Mouse (Mus musculus) myocyte (in vitro differentiated cells): ENCODE measurements around the gene S100a8.

Experiments used
- CEBPB ChIP-seq: IDR thresholded peaks from 2 replicates; pipeline ENCODE4 v1.6.1; 2011; ENCODE audit warnings: mild to moderate bottlenecking, moderate library complexity; ENCODE audit not compliant: poor library complexity, insufficient read depth, severe bottlenecking
- POLR2A ChIP-seq: IDR thresholded peaks from one replicate; pipeline ENCODE4 v1.6.1; 2011; ENCODE audit warnings: low read depth, mild to moderate bottlenecking, control low read depth, moderate library complexity; ENCODE audit not compliant: insufficient read length

DNA sequence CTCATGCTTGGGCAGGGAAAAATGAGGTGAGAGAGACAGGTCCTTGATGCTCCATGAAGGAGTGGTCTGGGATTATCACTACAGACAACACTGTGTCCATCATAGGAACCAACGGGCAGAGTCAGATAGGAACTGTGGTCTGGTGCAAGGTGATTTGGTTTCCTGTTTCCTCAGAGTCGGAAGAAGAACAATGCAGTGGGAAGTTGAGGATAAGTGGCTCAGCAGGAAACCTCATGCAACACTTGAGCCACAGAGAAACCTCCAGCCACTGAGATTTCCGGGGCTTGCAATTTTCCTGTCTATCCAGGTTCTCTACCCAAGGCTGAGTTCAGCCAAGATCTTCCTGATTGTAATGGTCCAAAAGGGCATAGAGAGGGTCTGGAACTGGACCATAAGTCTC is 9.9 kb downstream of the S100a8 start:
- TF ChIP-seq CEBPB (no peak), POLR2A (no peak)
